Mouse (Mus musculus): ENCODE results near the gene Thrb.

DNA sequence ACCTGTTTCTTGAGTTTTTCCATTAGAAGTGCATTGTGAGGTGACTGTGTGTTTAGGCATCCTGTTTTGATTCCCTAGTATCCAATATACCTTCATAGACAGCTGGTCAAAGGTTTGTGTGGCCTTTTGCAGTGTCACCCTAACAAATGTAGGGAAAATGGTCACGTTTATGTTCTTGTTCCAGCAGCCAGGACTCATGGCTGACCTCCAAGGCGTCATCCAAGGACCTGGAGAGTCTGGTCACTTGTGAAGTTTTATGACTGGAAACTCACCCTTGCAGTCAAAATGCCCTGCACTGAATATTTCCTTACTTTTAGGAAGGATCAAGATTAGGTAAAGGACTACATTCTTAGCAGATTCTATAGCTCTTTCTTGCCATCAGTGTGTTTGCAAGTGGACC, 114.3 kb downstream of the Thrb start:
- TF ChIP-seq POLR2A (IDR thresholded peaks at IDR 0.05; ENCODE audit: insufficient read depth, low read length) (no peak), CTCF (IDR thresholded peaks at IDR 0.05; ENCODE audit: low read depth, low read length) (no peak), EP300 (IDR thresholded peaks at IDR 0.05; ENCODE audit: insufficient read depth, low read depth, low read length) (no peak)
